Mouse (Mus musculus) liver, embryonic 14.5 days (tissue): ENCODE results near the gene Gdf15.

Experiments used
- CTCF ChIP-seq: IDR thresholded peaks from 2 replicates; pipeline ENCODE4 v1.5.1; 2016; ENCODE audit warnings: antibody characterized with exemption, low read depth, control low read depth
- EP300 ChIP-seq: IDR thresholded peaks from 2 replicates; pipeline ENCODE4 v1.6.1; 2016; ENCODE audit warnings: antibody characterized with exemption, low read depth

DNA sequence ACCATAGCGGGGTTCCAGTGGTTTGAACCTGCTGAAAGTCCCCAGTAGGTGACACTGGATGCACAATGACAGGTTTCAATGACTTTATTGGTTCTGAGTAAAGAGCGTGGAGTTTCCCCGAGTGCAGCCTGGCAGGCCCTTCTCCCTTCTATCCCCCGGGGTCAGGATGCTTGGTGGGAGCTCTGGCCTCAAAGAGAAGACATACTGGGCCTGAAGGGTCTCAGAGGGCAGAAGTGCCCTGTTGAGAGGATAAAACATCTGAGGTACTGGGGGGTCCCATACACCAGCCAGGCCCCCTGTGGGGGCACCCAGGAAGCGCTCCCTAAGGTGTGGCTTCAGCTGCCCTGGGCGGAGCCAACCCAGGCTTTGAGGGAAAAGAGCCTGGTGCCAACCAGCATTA, 14.1 kb upstream of the Gdf15 start:
- TF ChIP-seq EP300: no peak
- no peak for TF ChIP-seq CTCF
